Mouse (Mus musculus) layer of hippocampus, postnatal 14 days (tissue): ENCODE results near the gene Man2a1. TPM values are rescaled to one million over a fixed set of nuclear protein-coding genes. Genes with fewer than 3 reads are reported as not detected.

Experiments
- DNase-seq, 2 experiments: peaks; one replicate each; pipeline ENCODE4 v3.0.0; 2021 to 2022; ENCODE audit warnings: low spot score in 2 of 2, mixed read lengths in 1 of 2
- total RNA-seq, 2 experiments: library from RNA; stranded (reverse); gene quantifications; 2 replicates each; pipeline ENCODE4 v1.2.3; 2021

Gene Man2a1
- total RNA-seq, 2 experiments from 2014 or later: 14.2 to 18.8 TPM

GRCm38 (mm10) chr17:64802956-64803275 lies 202.4 kb downstream of the Man2a1 start:
- DNase-seq: no peak

Other genes with a start within 250 kb of the Man2a1 start
- gene 4930583I09Rik, start 235.3 kb downstream of the Man2a1 start, total RNA-seq: not detected